Mouse (Mus musculus): ENCODE measurements around the gene Naalad2.
"Not testable (repeated sequence)": the region's sequence is repeated elsewhere in the genome, so short reads cannot be mapped to it uniquely, and the experiment has no call there.

Gene Naalad2

GRCm38 (mm10) chr9:18402895-18403294, at the start of gene Naalad2:
TSS of gene Naalad2 (minus strand) at chr9:18402995.
- DNase-seq = not testable (repeated sequence)

GRCm38 (mm10) chr9:18431687-18432086, 28.9 kb upstream of the Naalad2 start:
- DNase-seq = no peak

GRCm38 (mm10) chr9:18430354-18430753, 27.6 kb upstream of the Naalad2 start, which contains the start of gene Mbd3l2:
TSS of gene Mbd3l2 (plus strand) at chr9:18430654.
- DNase-seq = no peak

- DNase-seq = not testable (repeated sequence)
These were observed 9.6 kb upstream of the Naalad2 start for GRCm38 (mm10) chr9:18412371-18412770.

GRCm38 (mm10) chr9:18404118-18404517, 1.3 kb upstream of the Naalad2 start, which contains the start of gene Ubtfl1:
TSS of gene Ubtfl1 (plus strand) at chr9:18404418.
- DNase-seq = no peak

- DNase-seq = no peak
These were observed 3.2 kb downstream of the Naalad2 start for GRCm38 (mm10) chr9:18399629-18400028.

GRCm38 (mm10) chr9:18385782-18386181, 17.0 kb downstream of the Naalad2 start:
- DNase-seq = no peak

- DNase-seq = not testable (repeated sequence)
These were observed 29.8 kb downstream of the Naalad2 start for GRCm38 (mm10) chr9:18373026-18373425.

- DNase-seq = no peak
These were observed 82.8 kb downstream of the Naalad2 start for GRCm38 (mm10) chr9:18319990-18320389.

- no peak for DNase-seq
These were observed 104.5 kb downstream of the Naalad2 start for GRCm38 (mm10) chr9:18298301-18298700.

- no peak for DNase-seq
These were observed 109.6 kb downstream of the Naalad2 start for GRCm38 (mm10) chr9:18293026-18293781.

GRCm38 (mm10) chr9:18292443-18292922, 110.3 kb downstream of the Naalad2 start:
- DNase-seq = no peak

GRCm38 (mm10) chr9:18291571-18292429, 111.0 kb downstream of the Naalad2 start, which contains the start of gene Chordc1:
TSS of gene Chordc1 (plus strand) at chr9:18292125.
- peak; percentile 94 for DNase-seq

- not testable (repeated sequence) for DNase-seq
These were observed 124.1 kb downstream of the Naalad2 start for GRCm38 (mm10) chr9:18278693-18279092.

GRCm38 (mm10) chr9:18277497-18277896, 125.3 kb downstream of the Naalad2 start:
- DNase-seq = no peak

- no peak for DNase-seq
These were observed 126.0 kb downstream of the Naalad2 start for GRCm38 (mm10) chr9:18276844-18277243.

- no peak for DNase-seq
These were observed 126.9 kb downstream of the Naalad2 start for GRCm38 (mm10) chr9:18275901-18276300.

Data from cerebellum, adult 8-10 months (tissue).